Mouse (Mus musculus) forelimb bud, embryonic 11.5 days (tissue): ENCODE measurements around the gene Krtap4-1.

Experiments
- DNase-seq: peaks from one replicate; pipeline ENCODE4 v3.0.0-alpha.2; 2012; ENCODE audit warnings: low read depth, low spot score

Gene Krtap4-1

DNA sequence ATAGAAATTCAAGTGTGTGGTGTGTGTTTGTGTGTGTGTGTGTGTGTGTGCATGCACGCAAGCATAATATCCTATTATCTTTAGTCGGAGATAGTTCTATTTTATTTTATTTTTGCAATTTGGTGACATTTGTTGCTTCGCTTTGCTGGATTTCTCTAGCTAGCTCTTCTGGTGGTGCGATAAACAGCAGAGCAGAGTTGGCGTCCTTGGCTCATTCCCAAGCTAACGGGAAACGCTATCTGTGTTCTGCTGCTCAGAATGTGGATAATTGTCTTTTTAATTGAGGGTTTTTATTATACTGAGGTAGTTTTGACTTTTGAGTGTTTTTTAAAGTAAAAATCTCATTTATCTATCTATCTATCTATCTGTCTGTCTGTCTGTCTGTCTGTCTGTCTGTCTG is 42.9 kb downstream of the Krtap4-1 start:
- no peak for DNase-seq

- no peak for DNase-seq
Measured at GRCm38 (mm10) chr11:99583245-99583704, 44.8 kb downstream of the Krtap4-1 start, which contains the start of gene Krtap1-4. TSS of gene Krtap1-4 (minus strand) at chr11:99583654.

GRCm38 (mm10) chr11:99581564-99581963 is 46.5 kb downstream of the Krtap4-1 start:
- no peak for DNase-seq

DNA sequence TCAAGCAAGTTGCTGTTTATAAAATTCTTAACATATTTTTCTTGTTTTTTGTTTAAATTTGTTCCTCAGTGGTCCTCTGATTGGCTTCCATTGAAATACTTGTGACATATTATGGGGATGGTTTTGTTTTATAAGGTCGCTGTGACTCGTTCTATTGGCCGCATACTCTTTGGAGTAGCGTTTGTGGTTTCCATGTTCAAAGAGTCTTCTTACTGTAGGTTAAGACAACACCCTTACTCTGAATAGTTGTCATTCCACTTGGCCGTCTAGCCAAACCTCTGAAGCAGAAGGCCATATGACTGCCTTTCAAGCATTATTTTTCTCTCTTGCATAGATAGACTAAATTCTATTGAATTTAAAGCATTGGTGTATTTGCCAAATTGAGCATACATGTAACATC is 47.0 kb downstream of the Krtap4-1 start:
- no peak for DNase-seq

- DNase-seq: no peak
Measured at GRCm38 (mm10) chr11:99580636-99581035, 47.4 kb downstream of the Krtap4-1 start, which contains the start of gene Krtap1-5. TSS of gene Krtap1-5 (minus strand) at chr11:99581016.
